Mouse (Mus musculus) frontal cortex, postnatal 14 days (tissue): ENCODE measurements around the gene Gm15130.

Experiments used
- DNase-seq, 2 experiments: peaks; one replicate each; pipeline ENCODE4 v3.0.0; 2022; ENCODE audit warnings: low spot score in 2 of 2

Gene Gm15130

DNA sequence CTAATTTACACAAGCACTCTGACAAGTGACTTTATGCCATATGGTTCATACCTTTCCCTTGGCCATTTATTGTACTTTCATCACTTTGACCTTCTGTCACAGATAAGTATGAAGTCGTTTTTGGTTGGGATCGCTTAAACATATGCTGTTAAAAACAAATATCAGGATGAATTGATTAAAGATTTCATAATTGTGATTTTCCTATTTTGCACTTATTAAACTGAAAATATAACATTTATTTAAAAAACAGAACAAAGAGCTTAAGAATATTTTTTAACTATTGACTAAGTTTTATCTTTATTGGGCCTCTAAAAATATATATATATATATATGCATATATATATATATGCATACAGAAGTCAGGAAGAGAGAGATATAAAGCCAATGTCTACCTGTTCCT is at the start of gene Gm15130:
Gene Gm15130, minus strand, starts transcription at position 101 of the 400 bp plus-strand sequence.
- DNase-seq = no peak

DNA sequence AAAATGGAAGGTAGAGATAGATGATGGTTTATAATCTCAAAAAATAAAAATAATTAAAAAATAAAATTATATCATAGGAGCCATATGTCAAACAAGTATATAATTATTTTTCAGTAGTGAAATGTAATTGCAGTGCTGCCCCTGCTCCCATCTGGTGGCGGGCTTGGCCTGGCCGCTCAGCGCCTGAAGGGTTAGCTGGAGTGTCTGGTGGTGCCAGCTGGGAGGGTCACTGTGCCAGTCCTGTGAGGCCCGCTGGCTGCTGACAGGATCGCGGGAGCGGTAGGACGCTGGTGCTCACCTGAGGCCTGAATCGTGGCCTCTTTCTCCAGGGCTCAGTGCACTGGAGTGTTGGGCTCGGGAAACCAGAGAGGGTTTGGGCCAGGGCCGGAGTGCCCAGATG is 29.3 kb upstream of the Gm15130 start:
- DNase-seq = no peak

DNA sequence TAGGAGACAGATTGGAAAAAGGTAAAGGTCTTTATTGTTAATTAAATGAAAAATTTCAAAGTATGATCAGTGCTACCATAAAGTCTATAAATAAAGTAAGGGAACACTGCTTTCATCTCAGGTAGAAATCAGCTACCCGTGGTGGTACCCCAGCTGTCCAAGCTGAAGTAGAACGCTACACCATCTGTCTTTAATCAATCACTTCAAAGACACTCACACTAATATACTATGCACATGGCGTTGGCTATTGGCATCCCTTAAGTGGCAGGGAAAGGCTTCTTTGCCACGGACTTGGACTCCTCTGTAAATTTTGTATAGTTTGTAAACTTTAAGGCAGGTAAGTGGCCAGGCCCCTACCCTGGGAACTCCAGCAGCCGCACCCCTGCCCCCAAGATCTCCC is 17.0 kb downstream of the Gm15130 start:
- DNase-seq = no peak

DNA sequence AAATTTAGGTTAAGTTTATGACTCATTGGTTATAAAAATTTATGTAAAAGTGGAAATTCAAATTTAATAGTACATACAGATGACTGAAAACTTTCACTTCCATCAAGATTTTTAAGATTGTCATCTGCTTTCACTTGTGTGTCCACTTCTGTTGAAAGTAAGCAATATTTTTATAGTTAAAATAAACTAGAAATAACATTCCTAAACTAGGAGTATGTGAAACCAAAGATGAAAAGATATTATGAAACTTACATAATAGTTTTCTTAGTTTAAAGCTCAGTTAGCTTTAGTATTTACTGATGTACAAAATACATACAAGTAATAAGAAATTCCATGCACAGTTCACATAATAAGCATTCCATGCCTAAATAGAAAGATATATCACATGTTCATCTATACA is 46.9 kb downstream of the Gm15130 start, which contains the start of gene Gm13941:
Gene Gm13941, minus strand, starts transcription at position 101 of the 400 bp plus-strand sequence.
- DNase-seq = no peak
